Mouse (Mus musculus): ENCODE data around the gene H2afz. TPM values are rescaled to one million over a fixed set of nuclear protein-coding genes. Genes with fewer than 3 reads are reported as not detected.

The H2afz gene
- 1,652 and 1,948 TPM in 2 replicates for total RNA-seq (2015)
- 1,300 and 1,333 TPM in 2 replicates for total RNA-seq (2017)

DNA sequence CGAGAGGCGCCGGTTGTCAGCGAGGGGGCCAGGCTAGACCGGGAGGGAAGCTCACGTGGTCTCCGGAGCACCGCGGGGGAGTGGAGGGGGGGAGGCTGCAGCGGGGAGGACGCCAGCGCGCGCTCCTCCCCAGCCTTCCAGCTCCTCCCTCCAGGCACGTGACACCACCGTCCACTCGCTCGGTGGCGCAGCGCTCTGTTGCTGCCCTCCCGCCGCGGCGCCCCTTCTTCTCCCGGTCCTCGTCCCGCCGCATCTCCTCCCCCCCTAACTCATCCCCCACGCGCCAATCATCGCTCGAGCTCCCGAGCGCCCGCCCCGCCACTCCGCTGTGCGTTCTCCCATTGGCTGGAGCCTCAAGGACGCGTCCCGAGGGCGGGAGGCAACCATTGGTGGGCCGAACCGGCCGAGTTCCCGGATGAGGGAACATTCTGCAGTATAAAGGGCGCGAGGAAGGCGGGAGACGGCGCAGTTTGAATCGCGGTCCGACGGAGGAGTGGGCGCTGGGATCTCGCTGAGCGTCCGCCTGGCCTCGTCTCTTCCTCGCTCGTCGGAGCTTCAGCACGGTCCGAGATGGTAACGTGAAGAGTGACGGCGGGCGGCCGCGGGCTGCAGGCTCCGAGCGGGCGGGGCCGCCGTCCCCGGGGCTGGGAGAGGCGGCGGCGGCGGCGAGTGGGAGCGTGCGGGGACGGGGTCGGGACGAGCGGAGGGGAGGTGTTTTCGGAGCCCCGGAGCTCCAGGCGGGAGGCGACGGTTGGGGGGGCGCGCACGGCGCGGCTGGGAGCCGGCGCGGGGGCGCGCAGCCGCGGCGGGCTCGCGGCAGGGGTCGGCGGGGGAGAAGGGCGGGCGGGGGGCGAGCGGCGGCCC is at the start of gene H2afz:
Gene H2afz (plus strand): TSS at position 364 of the 864 bp plus-strand sequence.
- peak; percentile 74 for ATAC-seq (ENCODE audit: poor library complexity, severe bottlenecking)

DNA sequence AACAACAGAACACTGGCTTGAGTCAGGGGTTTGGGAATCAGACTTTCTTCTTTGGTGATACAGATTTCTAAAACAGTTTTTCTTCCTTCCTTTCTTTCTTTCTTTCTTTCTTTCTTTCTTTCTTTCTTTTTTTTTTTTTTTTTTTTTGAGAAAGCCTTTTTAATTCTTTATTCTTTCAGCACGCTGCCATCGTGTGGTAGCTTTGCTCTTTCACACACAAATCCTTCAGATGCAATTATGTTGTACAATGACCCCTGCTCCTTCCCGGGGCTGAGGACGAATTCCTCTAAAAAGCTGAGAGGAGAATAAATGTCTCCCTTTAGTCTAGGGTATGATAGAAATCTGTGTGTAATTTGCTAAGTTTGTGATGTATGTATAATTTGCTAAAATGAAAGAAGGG is 45.6 kb upstream of the H2afz start:
- ATAC-seq (ENCODE audit: poor library complexity, severe bottlenecking): no peak

DNA sequence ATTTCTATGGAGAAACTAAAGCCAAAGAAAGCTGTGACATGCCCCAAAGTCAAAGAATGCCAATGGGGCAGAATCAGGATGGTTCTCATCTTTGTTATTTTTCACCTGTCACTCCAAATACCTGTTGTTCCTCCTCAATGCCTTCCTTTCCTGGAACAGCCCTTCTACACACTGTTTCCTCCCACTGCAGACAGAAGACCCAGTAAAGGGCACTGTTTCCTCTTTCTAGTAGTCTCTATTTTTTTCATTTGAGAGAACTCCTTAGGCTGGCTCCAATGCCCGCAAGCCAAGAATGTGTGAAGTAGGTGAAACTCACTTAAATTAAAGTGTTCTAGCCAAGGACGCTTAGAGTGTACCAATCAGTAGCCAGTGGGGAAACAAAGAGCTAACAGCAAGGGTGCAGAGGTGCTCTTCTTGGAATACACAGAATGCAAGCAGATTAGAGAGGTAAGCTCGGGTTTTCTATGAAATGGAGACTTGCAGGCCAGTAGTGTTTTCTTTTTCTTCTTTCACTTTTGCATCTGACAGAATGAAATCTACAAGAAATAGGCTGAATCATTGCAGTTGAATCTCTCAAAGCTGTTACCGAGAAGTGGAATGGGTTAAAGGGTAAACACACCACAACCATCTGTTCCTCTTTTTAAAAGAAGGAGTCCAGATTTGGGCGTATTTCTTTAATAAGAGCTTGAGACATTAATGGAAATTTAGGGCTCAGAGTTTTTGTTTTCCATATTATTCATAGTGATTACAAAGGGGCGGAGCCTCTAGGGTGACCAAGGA is 43.4 kb upstream of the H2afz start:
- peak; percentile 77 for ATAC-seq (ENCODE audit: poor library complexity, severe bottlenecking)

DNA sequence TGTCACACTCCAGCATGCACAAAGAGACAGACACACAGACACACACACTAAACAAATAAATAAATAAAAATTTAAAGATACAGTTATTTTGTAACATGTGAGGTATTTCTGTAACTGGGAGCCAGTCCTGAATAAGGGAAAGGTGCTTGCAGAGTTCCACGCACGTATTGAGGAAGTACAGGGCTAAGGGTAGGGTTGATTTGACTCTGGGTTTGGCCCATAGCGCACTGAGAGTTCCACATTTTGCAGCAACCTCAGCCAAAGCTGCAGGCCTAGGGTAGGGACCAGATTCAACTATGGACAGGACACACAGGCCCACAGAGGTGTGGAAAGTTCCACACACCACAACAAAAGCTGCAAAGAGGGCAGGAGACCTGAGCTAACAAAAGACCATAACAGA is 41.0 kb upstream of the H2afz start:
- peak; percentile 68 for ATAC-seq (ENCODE audit: poor library complexity, severe bottlenecking)

DNA sequence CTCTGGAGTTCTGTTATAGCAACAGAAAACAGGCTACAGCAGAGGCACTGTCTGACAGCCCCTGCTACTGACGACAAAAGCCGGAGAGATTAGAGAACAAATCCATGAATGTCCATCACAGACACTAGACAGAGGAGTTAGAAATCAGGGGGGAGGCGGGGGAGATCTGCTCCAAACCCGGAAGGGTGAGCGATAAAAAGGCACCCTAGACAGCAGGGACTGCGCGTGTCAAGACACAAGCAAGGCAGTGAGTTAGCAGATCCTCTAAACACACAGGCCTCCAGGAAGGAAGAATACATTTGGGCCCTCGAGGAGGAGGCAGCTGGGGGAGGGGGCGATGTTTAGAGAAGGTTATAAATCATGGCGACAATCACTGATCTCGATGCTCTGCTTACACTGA is 36.6 kb upstream of the H2afz start:
- no peak for ATAC-seq (ENCODE audit: poor library complexity, severe bottlenecking)

DNA sequence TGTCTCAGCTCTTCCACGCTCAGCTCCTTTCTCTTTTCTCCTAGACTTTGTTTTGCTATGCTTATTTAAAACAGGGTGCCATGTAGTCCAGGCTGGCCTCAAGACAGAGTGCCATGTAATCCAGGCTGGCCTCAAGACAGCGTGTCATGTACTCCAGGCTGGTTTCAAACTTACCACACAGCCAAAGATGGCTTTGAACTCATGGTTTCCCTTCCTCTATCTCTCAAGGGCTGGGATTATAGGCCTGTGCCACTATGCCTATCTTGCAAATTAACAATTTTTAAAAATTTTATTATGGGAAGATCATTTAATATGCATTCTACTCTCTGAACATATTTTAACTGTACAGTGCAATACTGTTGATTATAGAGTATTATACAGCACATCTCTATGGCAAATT is 33.1 kb upstream of the H2afz start:
- peak; percentile 39 for ATAC-seq (ENCODE audit: poor library complexity, severe bottlenecking)

DNA sequence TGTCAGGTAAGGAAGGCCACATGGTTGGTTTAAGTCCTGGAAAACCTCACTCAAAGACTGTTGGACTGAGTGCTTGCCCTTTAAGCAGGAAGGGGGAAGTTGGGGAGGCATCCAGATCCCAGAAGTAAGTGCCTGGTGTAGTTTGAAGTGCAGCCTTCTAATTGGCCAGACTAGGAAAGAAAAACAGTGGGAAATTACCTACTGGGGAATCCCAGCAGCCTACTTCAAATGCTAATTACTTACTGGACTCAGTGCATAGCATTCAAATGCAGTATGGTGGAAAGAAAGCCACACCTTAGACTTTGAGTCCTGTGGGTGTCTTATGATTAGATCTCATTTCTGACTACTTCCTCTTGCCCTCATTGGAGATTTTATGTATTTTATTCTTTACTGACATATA is 31.2 kb upstream of the H2afz start:
- peak; percentile 48 for ATAC-seq (ENCODE audit: poor library complexity, severe bottlenecking)

DNA sequence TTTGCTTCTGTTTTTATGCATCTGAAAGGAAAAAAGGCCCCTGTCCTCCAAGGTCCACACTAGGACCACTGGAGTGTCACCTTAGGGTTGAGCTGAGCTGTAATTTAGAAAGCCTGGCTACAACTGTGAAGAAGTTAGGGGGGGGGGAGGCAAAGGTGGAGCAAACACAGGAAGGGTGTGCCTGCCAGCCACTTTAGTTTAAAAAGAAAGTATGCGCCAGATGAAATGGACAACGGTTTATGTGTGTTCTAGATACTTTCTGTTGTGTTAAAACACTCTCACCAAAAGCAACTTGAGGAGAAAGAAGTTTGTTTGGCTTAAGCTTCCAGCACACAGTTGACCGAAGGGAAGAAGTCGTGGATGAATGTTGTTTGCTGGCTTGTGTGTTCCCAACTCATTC is 30.6 kb upstream of the H2afz start:
- ATAC-seq (ENCODE audit: poor library complexity, severe bottlenecking): no peak

DNA sequence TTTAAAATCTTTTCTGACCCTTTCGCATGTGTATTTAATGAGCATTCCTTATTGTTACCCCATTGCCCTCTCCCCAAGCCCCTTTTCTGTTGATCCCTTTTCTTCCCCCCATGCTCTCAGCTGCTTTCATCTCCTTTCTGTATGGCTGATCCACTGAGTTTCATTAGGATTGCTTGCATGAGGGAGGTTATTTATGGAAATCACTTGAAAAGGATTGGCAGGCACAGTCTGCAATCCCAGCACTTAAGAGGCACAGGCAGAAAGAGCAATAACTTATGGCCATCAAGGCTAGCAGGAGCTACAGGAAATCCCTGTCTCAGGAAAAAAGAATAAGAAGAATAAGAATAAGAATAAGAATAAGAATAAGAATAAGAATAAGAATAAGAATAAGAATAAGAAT is 27.7 kb upstream of the H2afz start:
- no peak for ATAC-seq (ENCODE audit: poor library complexity, severe bottlenecking)

DNA sequence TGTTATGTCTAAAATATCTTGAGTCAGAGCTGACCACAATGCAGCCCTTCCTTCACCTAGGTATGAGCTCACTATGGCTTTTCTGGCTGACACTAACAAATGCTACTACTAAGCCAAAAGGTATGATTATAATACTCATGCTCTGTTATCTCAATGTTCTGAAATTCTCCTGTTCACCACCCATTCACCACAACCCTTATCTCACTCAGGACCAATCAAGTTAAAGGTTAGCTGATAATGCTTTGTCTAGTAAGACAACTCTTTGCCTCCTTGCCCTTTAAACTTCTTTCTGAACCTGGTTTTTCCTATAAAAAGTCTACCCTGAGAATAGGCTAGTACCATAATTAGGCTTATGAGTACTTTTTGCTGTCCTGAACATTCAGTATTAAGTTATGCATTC is 26.1 kb upstream of the H2afz start:
- no peak for ATAC-seq (ENCODE audit: poor library complexity, severe bottlenecking)

DNA sequence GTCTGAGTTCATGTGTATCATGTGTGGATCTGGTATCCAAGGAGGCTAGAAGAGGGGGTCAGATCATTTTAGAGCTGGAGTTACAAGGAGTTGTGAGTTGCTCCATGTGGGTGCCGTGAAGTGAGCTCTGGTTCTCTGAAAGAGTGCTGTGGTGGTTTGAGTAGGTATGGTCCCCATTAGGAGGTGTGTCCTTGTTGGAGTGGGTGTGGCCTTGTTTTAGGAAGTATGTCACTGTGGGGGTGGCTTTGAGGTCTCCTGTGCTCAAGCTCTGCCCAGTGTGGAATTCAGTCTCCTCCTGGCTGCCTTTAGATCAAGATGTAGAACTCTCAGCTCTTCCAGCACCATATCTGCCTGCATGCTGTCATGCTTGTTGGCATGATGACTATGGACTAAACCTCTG is 21.3 kb upstream of the H2afz start:
- ATAC-seq (ENCODE audit: poor library complexity, severe bottlenecking): no peak

DNA sequence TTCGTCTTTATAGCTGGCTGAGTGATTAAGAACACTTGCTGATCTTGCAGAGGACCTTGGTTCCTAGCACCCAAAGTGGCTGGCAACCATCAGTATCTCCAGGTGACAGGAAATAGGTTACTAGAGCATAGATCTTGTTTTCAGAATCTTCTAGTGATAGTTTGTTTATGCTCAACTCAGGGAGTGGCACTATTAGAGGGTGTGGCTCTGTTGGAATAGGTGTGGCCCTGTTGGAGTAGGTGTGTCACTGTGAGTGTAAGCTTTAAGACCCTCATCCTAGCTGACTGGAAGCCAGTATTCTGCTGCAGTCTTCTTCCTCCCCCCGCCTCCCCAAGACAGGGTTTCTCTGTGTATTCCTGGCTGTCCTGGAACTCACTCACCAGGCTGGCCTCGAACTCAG is 20.0 kb upstream of the H2afz start:
- ATAC-seq (ENCODE audit: poor library complexity, severe bottlenecking): no peak

DNA sequence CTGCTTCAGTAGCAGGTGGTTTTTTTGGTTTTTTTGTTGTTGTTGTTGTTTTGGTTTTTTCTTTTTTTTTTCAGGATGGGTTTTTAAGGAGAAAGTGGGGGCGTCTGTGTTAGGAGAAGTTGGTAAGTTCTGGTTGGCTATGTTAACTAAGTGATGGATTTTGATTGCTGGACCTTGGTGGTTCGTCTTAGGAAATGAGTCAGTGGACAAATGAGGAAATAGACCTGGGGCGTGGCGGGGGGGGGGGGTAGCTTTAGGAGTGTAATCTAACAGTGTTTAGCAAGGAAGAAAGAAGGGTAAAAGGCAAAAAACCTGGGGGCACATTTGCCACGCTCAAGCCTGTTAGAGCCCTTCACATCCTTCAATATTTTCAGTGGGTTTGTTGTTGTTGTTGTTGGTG is 17.7 kb upstream of the H2afz start:
- peak; percentile 85 for ATAC-seq (ENCODE audit: poor library complexity, severe bottlenecking)

DNA sequence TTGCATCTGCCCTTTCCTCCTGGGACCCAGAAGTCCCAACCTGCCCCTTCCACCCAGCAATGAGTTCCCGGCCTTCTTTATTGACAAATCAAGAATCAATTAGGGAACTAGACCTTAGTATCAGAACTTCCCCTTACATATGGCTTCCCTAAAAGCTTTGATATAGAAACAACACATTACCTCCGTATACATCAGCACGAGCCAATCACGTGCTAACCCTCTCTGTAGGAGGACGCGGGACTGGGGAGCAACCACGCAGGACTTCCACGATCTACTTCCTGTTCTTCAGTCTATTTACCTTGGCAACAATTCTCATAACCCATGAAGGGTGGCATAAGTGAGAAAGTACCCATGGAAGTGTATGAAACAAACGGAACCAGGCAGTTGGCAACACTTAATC is 15.9 kb upstream of the H2afz start:
- peak; percentile 81 for ATAC-seq (ENCODE audit: poor library complexity, severe bottlenecking)

DNA sequence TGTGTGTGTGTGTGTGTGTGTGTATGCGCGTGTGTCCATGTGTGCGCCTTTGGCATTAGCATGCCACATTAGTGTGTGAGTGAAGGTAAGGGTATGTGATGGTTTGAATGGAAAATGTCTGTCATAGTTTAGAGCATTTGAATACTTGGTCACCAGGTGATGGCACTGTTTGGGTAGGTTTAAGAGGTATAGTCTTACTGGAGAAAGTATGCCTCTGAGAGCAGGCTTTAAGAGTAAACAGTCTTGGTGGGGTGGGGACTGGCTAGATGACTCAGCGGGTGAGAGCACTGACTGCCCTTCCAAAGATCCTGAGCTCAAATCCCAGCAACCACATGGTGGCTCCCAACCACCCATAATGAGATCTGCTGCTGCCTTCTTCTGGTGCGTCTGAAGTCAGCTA is 14.6 kb upstream of the H2afz start:
- no peak for ATAC-seq (ENCODE audit: poor library complexity, severe bottlenecking)

DNA sequence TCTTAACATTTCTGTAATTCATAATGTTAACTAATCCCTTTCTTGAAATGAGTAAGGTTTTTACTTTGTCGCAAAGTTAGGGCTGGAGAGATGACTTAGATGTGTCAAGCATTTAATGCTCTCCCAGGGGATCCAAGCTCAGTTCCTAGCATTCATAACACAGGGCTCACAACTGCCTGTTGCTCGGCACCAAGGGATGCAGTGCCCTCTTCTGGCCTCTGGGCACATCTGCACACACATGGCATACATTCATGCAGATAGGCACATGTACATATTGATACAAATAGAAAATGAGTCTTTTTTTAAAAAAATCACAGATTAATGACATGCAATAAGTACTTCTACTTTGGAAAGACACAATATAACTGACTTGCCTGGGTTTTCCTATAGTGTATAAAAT is 13.1 kb upstream of the H2afz start:
- ATAC-seq (ENCODE audit: poor library complexity, severe bottlenecking): no peak

DNA sequence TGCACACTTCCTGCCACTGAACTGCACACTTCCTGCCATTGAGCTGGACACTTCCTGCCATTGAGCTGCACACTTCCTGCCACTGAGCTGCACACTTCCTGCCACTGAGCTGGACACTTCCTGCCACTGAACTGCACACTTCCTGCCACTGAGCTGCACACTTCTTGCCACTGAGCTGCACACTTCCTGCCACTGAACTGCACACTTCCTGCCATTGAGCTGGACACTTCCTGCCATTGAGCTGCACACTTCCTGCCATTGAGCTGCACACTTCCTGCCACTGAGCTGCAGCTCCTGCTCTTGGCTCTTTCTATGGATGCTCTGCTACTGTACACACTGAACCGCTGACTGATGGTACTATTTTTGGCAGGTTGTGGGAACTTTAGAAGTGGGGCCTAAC is 11.3 kb upstream of the H2afz start:
- peak; percentile 36 for ATAC-seq (ENCODE audit: poor library complexity, severe bottlenecking)

DNA sequence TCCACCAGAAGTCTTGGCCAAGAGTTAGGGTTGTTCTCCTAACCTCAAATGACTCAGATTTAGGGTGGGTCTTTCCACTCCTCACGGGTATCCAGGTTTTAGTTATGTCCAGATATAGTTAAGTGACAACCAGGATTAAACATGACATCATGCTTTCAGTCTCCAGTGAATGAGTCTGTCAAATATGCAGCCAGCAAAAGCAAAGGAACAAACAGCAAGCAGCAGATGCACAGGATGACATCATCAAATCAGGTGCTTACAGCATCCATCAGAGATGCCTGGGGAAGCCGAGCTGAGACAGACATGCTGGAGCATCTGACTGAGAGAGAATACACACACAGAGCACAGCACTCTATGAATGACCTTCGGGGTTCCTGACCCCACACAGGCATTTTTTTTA is 9.0 kb upstream of the H2afz start:
- no peak for ATAC-seq (ENCODE audit: poor library complexity, severe bottlenecking)

DNA sequence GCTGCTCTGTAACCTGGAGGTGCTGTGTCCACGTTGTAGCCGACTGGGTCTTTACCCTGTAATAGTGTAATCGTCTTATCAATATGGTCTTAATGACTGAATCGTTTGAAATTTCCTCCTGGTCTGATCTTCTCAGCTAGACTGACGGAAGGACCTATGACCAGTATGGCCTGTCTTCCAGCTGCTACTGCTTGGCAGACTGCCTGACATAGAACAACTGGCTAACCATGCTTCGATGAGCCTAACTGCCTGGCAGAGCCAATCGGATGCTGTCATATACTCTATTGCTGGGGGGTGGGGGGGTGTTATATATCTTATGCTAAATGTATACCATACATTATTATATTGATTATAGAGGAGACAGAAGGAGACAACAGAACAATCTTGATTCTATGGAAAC is 8.2 kb upstream of the H2afz start:
- no peak for ATAC-seq (ENCODE audit: poor library complexity, severe bottlenecking)

DNA sequence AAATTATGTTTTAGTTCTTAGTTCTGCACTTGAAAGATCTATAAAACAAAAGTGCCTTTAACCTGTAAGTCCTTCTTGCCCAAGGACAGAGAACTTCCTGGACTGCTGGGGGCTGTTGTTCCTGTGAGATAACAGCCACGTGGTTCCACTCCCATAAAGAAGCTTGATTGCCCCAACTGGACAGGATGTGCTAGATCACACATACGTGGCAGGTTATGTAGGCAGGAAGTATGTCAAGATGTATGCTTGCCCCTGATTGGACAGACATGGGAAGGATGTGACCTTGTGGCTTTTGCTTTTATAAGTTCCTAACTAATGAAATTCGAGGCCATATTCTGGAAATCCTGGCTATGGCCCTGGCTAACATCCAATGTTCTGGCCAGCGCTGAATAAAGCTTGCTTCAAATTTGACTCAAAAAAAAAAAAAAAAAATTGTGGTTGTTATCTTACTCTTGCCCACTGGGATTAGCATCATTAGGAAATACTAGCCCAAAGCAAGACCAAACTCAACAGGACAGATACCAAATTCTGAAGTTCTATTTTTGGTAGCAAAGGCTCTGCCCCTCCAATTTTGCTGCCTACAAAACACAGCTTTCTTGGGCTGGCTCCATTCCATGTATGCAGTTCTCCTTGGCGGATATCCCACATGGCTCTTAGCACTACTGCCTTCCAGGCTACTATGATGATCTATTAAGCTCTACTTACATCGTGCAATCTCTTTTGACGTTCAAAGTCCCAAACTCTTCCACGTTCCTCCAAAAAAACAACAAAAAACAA is 3.7 kb upstream of the H2afz start:
- peak; percentile 37 for ATAC-seq (ENCODE audit: poor library complexity, severe bottlenecking)

DNA sequence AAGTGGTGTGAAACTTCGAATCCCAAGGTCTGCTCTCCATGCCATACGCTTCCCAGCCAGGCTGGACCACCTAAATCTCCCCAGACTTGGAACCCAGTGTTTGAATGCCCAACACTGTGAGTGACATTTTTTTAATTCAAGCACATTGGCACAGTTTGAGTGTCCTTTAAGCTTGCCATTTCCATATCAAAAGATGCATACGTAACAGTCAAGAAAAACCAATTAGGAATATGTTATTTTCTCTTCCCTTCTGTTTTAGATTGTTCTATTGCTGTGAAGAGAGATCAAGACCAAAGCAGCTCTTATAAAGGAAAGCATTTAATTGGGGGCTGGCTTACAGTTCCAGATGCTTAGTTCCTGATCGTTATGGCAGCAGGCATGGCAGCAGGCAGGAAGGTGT is 2.9 kb upstream of the H2afz start:
- ATAC-seq (ENCODE audit: poor library complexity, severe bottlenecking): no peak

Measured in megakaryocyte, adult 5-6 weeks (primary cell).